Mouse (Mus musculus) urinary bladder, postnatal 25 days (tissue): Measurements from ENCODE around the gene Neurl1a.
"Not testable (repeated sequence)": the region's sequence is repeated elsewhere in the genome, so short reads cannot be mapped to it uniquely, and the experiment has no call there.

Experiments
- DNase-seq: peaks from one replicate; pipeline ENCODE4 v3.0.0; 2022; ENCODE audit warnings: low spot score

Neurl1a gene

DNA sequence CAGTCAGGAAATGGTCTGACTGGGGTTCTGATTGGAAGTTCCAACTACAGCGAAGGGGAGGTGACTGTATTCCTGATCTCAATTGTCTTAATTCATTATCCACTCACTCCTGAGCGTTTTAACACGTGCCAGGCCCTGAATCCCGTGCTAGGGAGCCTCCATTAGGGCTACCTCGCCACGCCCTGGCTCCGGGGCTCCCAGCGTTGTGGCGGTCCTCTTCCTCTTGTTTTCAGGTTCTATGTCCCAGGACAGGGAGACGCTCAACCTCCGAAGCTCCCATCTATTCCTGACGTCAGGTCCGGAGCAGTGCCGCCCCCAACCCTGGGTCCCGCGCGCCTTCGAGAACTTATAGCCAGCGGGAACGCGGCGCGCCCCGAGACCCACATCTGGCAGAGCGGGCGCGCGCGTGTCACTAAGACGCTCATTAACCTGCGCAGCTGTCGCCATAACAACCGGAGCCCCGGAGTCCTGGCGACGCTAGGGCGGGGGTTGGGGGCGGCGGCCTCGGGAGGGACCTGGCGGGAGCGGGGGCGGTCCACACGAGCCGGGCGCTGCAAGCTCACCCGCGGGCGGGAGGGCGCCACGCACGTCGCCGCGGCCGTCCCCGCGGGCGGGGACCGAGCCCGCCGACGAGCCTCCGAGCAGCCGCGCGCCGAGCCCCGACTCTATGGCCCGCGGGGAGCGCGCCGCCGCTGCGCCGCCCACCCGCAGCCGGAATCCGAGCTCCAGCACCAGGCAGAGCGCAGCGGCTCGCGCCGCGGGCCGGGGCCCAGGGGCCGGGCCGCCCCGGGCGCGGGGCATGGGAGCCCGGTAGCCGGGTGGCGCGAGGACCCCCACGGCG, at the start of gene Neurl1a:
TSS of gene Neurl1a (plus strand) at position 390 of the 841 bp plus-strand sequence.
- DNase-seq, result peak; percentile 40

DNA sequence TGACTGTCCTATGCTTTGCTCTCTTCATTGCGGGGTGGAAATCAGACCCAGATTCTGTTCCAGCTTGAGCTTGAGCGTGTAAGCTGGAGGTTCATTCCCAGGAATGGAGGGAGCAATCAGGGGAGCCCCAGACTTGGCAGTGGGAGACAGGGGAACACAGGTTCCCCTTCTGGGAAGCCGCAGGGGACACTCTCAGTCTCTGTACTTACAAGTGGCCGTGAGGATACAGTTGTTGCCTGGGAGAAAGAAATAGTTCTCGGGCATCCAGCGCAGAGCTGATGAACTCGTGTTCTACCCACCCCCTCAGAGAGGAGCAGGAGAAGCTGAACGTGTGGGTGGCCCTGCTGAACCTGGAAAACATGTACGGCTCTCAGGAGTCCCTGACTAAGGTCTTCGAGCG, 49.8 kb upstream of the Neurl1a start:
- DNase-seq, result no peak

- no peak for DNase-seq
Observed at GRCm38 (mm10) chr19:47130551-47131125, 48.0 kb upstream of the Neurl1a start.

GRCm38 (mm10) chr19:47133161-47133560, 45.5 kb upstream of the Neurl1a start:
- DNase-seq, result no peak

DNA sequence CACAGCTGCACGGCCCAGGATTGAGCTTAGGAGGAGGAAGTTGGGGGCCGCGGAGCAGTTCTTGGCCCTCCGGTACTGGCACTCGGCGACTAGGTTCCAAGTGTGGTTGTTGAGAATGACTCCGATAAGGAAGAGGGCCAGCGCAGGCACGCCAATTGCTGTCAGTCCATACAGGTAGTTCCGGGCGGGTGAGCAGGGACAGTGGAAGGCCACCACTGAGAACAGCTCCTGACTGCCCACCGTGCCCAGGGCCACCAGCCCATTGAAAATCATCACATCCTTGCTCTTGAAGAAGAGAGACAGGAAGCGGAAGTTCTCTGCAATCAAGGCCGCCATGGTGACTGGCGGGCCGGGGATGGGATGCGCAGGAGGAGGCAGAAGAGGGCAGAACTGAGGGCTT, 43.1 kb upstream of the Neurl1a start:
- DNase-seq, result no peak

GRCm38 (mm10) chr19:47136170-47136569, 42.5 kb upstream of the Neurl1a start:
- DNase-seq, result no peak

- DNase-seq, result peak; percentile 33
Observed at GRCm38 (mm10) chr19:47137051-47137581, 41.5 kb upstream of the Neurl1a start.

- peak; percentile 40 for DNase-seq
Observed at GRCm38 (mm10) chr19:47137771-47138421, 40.7 kb upstream of the Neurl1a start, which contains the start of gene Calhm2. Calhm2 (minus strand) TSS chr19:47138294.

- DNase-seq, result not testable (repeated sequence)
Observed at GRCm38 (mm10) chr19:47139611-47140010, 39.0 kb upstream of the Neurl1a start.

- no peak for DNase-seq
Observed at GRCm38 (mm10) chr19:47142438-47142837, 36.2 kb upstream of the Neurl1a start.

GRCm38 (mm10) chr19:47144154-47144553, 34.5 kb upstream of the Neurl1a start, which contains the start of gene Calhm1:
Calhm1 (minus strand) TSS chr19:47144254.
- no peak for DNase-seq

DNA sequence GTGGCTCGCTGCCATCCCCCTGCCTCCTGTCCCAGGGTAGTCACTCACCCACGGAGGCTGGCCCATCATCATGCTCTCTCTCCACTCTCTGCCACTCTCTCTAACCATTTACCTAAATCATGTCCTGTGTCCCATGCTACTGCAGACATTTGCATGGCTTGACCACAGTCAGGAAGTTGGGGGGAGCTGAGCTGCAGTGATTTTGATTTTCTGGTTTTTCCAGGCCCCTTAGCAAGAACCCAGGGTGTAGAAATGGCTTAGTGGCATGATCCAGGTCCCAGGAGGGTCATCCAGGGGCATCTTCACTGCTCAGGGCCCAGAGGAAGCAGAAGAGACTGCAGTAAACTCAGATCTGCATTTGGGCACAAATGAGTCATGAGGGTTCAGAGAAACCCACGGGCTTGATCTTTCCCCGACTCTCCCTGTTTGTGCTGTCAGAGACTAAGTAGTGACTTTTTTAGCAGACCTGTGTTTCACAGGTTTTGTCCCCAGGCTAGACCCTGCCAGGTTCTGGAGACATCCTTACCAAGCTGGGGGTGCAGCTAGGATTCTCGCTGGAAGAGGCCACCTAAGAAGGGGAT, 30.3 kb upstream of the Neurl1a start:
- DNase-seq, result no peak

DNA sequence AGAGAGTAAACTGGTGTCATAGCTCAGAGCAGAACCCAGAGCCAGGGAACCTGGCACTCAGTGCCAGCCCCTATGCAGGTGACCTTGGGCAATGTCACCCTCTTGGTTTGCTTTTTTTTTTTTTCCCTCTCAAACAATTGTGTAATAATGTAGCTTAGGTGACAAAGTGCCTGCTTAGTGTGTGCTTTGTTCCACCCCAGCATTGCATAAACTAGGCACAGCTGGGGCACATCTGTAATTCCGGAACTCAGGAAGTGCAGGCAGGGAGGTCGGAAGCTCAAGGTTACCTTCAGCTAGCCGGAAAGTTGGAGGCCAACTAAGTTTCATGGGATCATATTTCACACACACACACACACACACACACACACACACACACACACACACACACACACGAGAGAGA, 28.8 kb upstream of the Neurl1a start:
- no peak for DNase-seq

DNA sequence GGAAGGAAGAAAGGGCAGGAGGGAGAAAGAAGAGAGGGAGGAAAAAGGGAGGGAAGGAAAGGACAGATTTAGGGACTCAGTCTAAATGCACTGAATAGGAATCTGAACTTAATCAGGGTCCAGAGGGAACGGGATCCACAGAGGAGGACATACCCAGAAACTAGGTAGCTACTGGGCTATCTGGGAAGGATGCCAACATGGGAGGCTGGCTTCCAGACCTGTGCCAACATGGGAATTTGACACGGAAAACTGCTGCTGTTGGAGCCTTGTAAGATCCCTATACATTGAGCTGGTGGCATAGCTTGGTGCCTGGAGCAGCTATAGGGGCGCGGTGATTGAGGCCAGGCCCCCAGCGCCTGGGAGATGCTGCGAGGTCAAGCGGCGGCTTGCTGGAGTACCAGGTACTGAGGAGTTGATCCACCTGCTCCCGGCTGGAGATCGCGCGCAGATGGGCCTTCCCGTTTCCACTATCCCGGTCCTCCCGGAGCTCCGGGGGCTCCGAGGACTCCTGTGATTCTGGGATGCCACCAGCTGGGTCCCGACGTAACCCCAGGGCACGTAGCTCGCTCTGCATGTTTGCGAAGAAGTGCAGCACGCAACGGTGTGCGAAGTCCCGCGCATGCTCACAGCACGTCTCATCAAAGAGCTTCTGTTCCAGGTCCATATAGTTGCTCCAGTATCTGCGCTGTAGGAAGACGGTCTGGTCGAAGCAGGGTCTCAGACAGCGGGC, 27.1 kb upstream of the Neurl1a start:
- no peak for DNase-seq

DNA sequence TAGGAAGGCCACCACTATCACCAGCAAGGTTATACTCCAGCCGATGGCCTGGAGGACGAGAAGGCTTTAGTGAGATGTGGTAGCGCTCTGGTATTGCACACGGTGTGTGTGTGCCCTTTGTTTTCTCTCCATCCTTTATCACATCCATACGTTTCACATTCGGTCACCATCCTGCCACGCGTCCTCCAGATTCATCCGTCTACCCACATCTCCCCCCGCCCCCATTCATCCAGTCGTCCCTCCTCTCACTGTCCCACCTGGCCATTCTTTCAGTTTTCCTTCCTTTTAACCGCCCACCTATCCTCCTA, 26.6 kb upstream of the Neurl1a start:
- DNase-seq, result no peak

- no peak for DNase-seq
Observed at GRCm38 (mm10) chr19:47153767-47154166, 24.9 kb upstream of the Neurl1a start.

- no peak for DNase-seq
Observed at GRCm38 (mm10) chr19:47157664-47158063, 21.0 kb upstream of the Neurl1a start, which contains the start of gene Calhm3. Calhm3 (minus strand) TSS chr19:47157764.

DNA sequence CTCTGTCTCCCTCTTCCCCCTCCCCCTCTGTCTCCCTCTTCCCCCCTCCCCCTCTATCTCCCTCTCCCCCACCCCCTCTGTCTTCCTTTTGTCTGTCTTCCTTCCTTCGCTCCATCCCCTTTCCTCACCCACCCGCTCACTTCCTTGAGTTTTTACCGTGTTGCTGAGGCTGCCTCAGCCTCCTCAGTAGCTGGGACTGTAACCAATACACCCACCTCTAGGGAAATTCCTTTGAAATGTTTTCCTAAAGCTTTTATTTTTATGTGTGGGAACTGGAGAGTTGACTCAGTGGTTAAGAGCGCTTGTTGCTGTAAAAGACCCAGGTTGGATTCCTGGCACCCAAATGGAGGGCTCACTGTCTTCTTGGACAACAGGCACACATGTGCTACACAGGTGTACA, 17.0 kb upstream of the Neurl1a start:
- no peak for DNase-seq

GRCm38 (mm10) chr19:47163176-47163744, 15.4 kb upstream of the Neurl1a start:
- DNase-seq, result no peak

DNA sequence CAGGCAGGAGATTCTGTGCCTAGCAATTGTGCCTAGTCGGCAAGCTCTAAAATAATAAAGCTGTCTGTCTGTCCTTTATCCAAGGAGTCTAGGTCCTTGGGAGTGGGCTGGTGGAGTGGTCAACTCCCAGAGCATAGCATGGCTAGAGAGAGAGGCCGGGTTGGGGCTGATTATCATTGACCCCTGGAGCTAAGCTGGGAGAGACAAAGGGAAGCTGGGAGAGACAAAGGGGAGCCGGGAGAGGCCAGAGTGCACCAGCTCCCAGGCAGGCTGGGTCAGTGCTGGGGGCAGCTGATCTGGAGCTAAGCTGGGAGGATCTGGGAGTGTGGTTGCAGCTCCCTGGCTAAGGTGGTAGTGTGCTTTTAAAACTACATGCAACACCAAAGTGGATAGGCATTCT, 11.9 kb upstream of the Neurl1a start:
- no peak for DNase-seq

GRCm38 (mm10) chr19:47167617-47168214, 10.9 kb upstream of the Neurl1a start:
- no peak for DNase-seq
